Mouse (Mus musculus): ENCODE measurements at regions not wholly inside any gene's neighbourhood (a gene's known extent, or its start where the extent isn't known, plus 50 kb on each side); places are given as distances from the start of the nearest gene placed in this dataset.
A peak's percentile ranks its signal among the peaks of the same experiment; 100 is the strongest.

GRCm38 (mm10) chr16:79718230-79718629 is 627.3 kb upstream of the Tmprss15 start:
- DNase-seq (ENCODE audit: low read depth, low spot score): no peak

GRCm38 (mm10) chr16:79692444-79692843 is 601.5 kb upstream of the Tmprss15 start:
- DNase-seq (ENCODE audit: low read depth, low spot score): no peak

GRCm38 (mm10) chr16:79651162-79651741 is 560.4 kb upstream of the Tmprss15 start:
- no peak for DNase-seq (ENCODE audit: low read depth, low spot score)

GRCm38 (mm10) chr16:79640898-79641297 is 550.0 kb upstream of the Tmprss15 start:
- no peak for DNase-seq (ENCODE audit: low read depth, low spot score)

- DNase-seq (ENCODE audit: low read depth, low spot score): no peak
Observed at GRCm38 (mm10) chr16:79627139-79627538, 536.2 kb upstream of the Tmprss15 start.

GRCm38 (mm10) chr16:79611002-79611401 is 520.1 kb upstream of the Tmprss15 start:
- no peak for DNase-seq (ENCODE audit: low read depth, low spot score)

GRCm38 (mm10) chr16:79590891-79591290 is 500.0 kb upstream of the Tmprss15 start:
- no peak for DNase-seq (ENCODE audit: low read depth, low spot score)

- no peak for DNase-seq (ENCODE audit: low read depth, low spot score)
Observed at GRCm38 (mm10) chr16:79585745-79586144, 494.8 kb upstream of the Tmprss15 start.

GRCm38 (mm10) chr16:79570867-79571266 is 480.0 kb upstream of the Tmprss15 start:
- no peak for DNase-seq (ENCODE audit: low read depth, low spot score)

- DNase-seq (ENCODE audit: low read depth, low spot score): peak; percentile 23
Observed at GRCm38 (mm10) chr16:79534370-79534769, 443.5 kb upstream of the Tmprss15 start.

GRCm38 (mm10) chr16:79492493-79492892 is 401.6 kb upstream of the Tmprss15 start:
- no peak for DNase-seq (ENCODE audit: low read depth, low spot score)

GRCm38 (mm10) chr16:79450871-79451270 is 360.0 kb upstream of the Tmprss15 start:
- no peak for DNase-seq (ENCODE audit: low read depth, low spot score)

- no peak for DNase-seq (ENCODE audit: low read depth, low spot score)
Observed at GRCm38 (mm10) chr16:79449732-79450131, 358.8 kb upstream of the Tmprss15 start.

GRCm38 (mm10) chr16:79407385-79407784 is 316.5 kb upstream of the Tmprss15 start:
- no peak for DNase-seq (ENCODE audit: low read depth, low spot score)

- no peak for DNase-seq (ENCODE audit: low read depth, low spot score)
Observed at GRCm38 (mm10) chr16:79406216-79406615, 315.3 kb upstream of the Tmprss15 start.

GRCm38 (mm10) chr16:79404064-79404463 is 313.2 kb upstream of the Tmprss15 start:
- DNase-seq (ENCODE audit: low read depth, low spot score): no peak

- DNase-seq (ENCODE audit: low read depth, low spot score): no peak
Observed at GRCm38 (mm10) chr16:79400100-79400499, 309.2 kb upstream of the Tmprss15 start.

- DNase-seq (ENCODE audit: low read depth, low spot score): no peak
Observed at GRCm38 (mm10) chr16:79398476-79398875, 307.6 kb upstream of the Tmprss15 start.

GRCm38 (mm10) chr16:79394425-79394824 is 303.5 kb upstream of the Tmprss15 start:
- DNase-seq (ENCODE audit: low read depth, low spot score): peak; percentile 10

- DNase-seq (ENCODE audit: low read depth, low spot score): no peak
Observed at GRCm38 (mm10) chr16:79386421-79386820, 295.5 kb upstream of the Tmprss15 start.

GRCm38 (mm10) chr16:79350127-79350526 is 259.2 kb upstream of the Tmprss15 start:
- DNase-seq (ENCODE audit: low read depth, low spot score): no peak

- no peak for DNase-seq (ENCODE audit: low read depth, low spot score)
Observed at GRCm38 (mm10) chr16:79342453-79342852, 251.6 kb upstream of the Tmprss15 start.

GRCm38 (mm10) chr16:79336416-79336815 is 245.5 kb upstream of the Tmprss15 start:
- DNase-seq (ENCODE audit: low read depth, low spot score): no peak

- no peak for DNase-seq (ENCODE audit: low read depth, low spot score)
Observed at GRCm38 (mm10) chr16:79336016-79336415, 245.1 kb upstream of the Tmprss15 start.
